Mouse (Mus musculus): ENCODE measurements at regions not wholly inside any gene's neighbourhood (a gene's known extent, or its start where the extent isn't known, plus 50 kb on each side); places are given as distances from the start of the nearest gene placed in this dataset.
A peak's percentile ranks its signal among the peaks of the same experiment; 100 is the strongest.

GRCm38 (mm10) chr3:102661296-102661695 is 73.0 kb upstream of the Tspan2 start:
- no peak for DNase-seq (ENCODE audit: low spot score in 2 of 2)

DNA sequence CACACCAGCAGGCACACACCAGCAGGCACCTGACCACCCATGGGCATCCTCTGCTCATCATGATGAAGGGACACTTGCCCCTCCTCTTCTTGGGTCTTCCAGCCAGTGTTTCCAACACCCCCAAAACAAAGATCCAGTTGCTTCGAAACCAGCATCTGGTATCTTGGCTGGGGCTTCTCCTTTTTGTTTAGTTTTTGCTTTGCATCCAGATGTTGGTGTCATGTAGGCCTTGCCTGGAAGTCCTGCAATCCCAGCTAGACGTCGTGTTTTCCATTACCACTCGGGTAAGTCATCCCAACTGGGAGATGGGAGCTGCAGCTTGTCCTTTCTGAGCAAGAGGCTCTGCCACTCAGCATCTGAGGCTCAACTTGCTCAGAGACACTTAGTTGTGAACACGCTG is 70.6 kb upstream of the Tspan2 start:
- no peak for DNase-seq (ENCODE audit: low spot score in 2 of 2)

DNA sequence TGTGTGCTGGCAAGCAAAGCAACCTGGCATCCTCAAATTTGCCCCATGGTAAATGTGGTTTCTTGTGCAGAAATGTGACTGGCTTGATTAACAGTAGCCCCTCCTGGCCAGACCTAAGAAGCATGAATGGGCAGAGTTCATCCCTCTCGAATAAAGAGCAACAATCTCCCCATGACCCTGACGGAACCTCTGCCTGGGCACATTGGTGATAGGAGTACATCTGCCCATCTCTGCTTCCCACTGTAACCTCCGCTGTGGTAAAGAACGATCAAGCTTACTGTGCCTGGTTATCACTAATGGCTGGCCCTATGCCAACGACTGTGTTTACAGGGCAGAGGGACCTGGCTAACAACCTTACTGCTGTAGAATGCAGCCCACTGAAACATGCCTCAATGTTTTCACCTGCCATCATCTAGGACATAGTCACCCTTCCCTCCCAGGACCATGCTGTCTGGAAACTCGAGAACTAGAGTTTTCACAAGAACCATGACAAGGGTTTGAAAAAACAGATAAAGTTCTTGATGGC is 69.6 kb upstream of the Tspan2 start:
- DNase-seq (ENCODE audit: low spot score in 2 of 2) = no peak

- DNase-seq (ENCODE audit: low spot score in 2 of 2) = no peak
Measured at GRCm38 (mm10) chr3:102667796-102668195, 66.5 kb upstream of the Tspan2 start.

- DNase-seq (ENCODE audit: low spot score in 2 of 2) = no peak
Measured at GRCm38 (mm10) chr3:102668556-102668955, 65.8 kb upstream of the Tspan2 start.

GRCm38 (mm10) chr3:102669951-102670350 is 64.4 kb upstream of the Tspan2 start:
- DNase-seq (ENCODE audit: low spot score in 2 of 2) = no peak

DNA sequence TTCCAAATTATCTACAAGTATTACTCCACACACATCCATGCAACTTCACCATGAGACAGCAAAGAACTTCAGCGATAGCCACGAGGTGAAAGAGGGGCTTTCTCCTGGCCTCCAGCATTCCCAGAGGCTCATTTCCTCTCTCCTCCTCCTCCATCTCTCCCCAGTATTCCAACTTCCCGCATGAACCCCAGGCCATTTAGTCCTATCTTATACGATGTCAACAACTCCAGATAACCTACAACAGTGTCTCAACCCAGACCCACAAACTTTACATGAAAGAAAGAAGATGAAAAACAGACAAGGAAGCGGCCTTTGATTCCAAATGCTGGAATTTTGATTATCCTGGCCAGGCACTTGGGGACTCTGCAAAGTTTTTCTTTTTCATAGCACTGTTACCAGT is 63.8 kb upstream of the Tspan2 start:
- no peak for DNase-seq (ENCODE audit: low spot score in 2 of 2)

- DNase-seq (ENCODE audit: low spot score in 2 of 2) = no peak
Measured at GRCm38 (mm10) chr3:102670972-102671371, 63.4 kb upstream of the Tspan2 start.

DNA sequence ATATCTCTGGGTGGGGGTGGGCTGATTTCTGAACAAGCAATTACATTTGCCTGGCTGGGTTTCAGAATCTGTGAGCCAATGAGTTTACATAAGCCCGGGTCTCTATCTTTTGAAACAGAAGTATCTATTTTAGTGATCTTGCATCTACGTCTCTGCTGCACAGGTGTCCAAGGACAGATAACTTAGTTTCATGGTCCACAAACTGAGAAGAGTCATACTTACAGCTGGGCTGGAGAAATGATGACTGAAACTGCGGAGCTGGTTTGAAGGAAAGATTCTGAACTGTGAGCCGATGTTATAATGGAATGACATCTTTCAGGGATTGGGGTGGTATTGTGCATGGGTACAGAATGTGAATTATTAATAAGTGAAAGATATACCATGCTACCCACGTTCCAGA is 60.8 kb upstream of the Tspan2 start:
- no peak for DNase-seq (ENCODE audit: low spot score in 2 of 2)

- DNase-seq (ENCODE audit: low spot score in 2 of 2) = no peak
Measured at GRCm38 (mm10) chr3:102674068-102674467, 60.3 kb upstream of the Tspan2 start.

GRCm38 (mm10) chr3:102676946-102677534 is 57.3 kb upstream of the Tspan2 start:
- peak; percentile 11 to 71 for DNase-seq (ENCODE audit: low spot score in 2 of 2)

DNA sequence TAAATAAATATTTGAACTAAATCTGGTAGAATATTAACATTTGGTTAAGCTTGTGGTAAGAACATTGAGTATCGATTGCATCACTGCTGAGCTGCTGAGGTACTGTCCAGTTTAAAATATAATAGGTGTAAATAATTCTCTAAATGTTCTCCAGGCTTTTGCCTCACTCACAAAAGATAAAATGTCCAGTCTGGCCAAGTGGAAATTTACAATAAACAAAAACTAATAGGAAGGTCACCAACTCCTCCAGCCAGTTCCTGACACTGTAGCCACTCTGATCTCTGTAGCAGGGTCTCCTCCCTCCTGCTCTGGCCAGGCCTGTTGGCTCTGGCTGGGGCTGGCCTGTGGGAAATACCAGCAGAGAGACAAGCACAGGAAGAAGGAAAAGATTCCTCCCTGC is 55.8 kb upstream of the Tspan2 start:
- DNase-seq (ENCODE audit: low spot score in 2 of 2) = no peak

GRCm38 (mm10) chr3:102682424-102682823 is 51.9 kb upstream of the Tspan2 start:
- no peak for DNase-seq (ENCODE audit: low spot score in 2 of 2)

- DNase-seq (ENCODE audit: low spot score in 2 of 2) = no peak
Measured at GRCm38 (mm10) chr3:102683541-102683940, 50.8 kb upstream of the Tspan2 start.

Measured in left cerebral cortex, adult 8-10 months (tissue).